Mouse (Mus musculus) spleen, adult 2 months (tissue): ENCODE measurements around the gene 1700025G04Rik. TPM values are rescaled to one million over a fixed set of nuclear protein-coding genes. Genes with fewer than 3 reads are reported as not detected.

Source experiments
- DNase-seq, 2 experiments: peaks; one replicate each; pipeline versions ENCODE4 v3.0.0 to v3.0.0-alpha.2; 2012 to 2021; ENCODE audit warnings: low spot score in 2 of 2, low read depth in 1 of 2
- H3K27ac ChIP-seq: fragments of 200-500 bp; 2 replicates; pipeline ENCODE4 v1.5.1; 2012; ENCODE audit warnings: low read length, inconsistent platforms; ENCODE audit not compliant: insufficient read depth
- H3K27me3 ChIP-seq: fragments of 200-500 bp; 2 replicates; pipeline ENCODE4 v1.6.1; 2012; ENCODE audit warnings: mild to moderate bottlenecking, moderate library complexity, low read length, inconsistent platforms; ENCODE audit not compliant: control insufficient read depth, insufficient read depth
- H3K36me3 ChIP-seq: fragments of 200-500 bp; 2 replicates; pipeline ENCODE4 v1.6.1; 2012; ENCODE audit warnings: mild to moderate bottlenecking, low read length, inconsistent platforms; ENCODE audit not compliant: control insufficient read depth, insufficient read depth
- H3K4me1 ChIP-seq: fragments of 200-500 bp; 2 replicates; pipeline ENCODE4 v1.6.1; 2011; ENCODE audit warnings: inconsistent platforms; ENCODE audit not compliant: control insufficient read depth, insufficient read depth, insufficient read length
- H3K4me3 ChIP-seq: fragments of 200-500 bp; 2 replicates; pipeline ENCODE4 v1.5.1; 2011; ENCODE audit warnings: mild to moderate bottlenecking, inconsistent platforms; ENCODE audit not compliant: insufficient read depth, insufficient read length; ENCODE audit errors: extremely low read depth
- CTCF ChIP-seq: fragments of 200-500 bp; IDR thresholded peaks from 2 replicates; pipeline ENCODE4 v1.5.1; 2011; ENCODE audit warnings: mild to moderate bottlenecking, inconsistent platforms; ENCODE audit not compliant: insufficient read depth, insufficient read length, insufficient replicate concordance; ENCODE audit errors: extremely low read depth
- POLR2A ChIP-seq: fragments of 200-500 bp; IDR thresholded peaks from 2 replicates; pipeline ENCODE4 v1.6.1; 2011; ENCODE audit warnings: low read depth, low read length, inconsistent platforms
- WGBS: fragments of 180-500 bp; shearing (Covaris S2); methylation state at CpG from one replicate; pipeline ENCODE4 v1.1.7; 2018; 5-methylcytosine and 5-hydroxymethylcytosine counted together
- polyA plus RNA-seq: library from polyadenylated mRNA; depleted of rRNA; stranded (reverse); fragments of >200 nt; gene quantifications from 2 replicates; pipeline ENCODE4 v1.2.3, GENCODE M21; 2012

1700025G04Rik gene
- polyA plus RNA-seq, 1 experiment = 0.99 TPM

DNA sequence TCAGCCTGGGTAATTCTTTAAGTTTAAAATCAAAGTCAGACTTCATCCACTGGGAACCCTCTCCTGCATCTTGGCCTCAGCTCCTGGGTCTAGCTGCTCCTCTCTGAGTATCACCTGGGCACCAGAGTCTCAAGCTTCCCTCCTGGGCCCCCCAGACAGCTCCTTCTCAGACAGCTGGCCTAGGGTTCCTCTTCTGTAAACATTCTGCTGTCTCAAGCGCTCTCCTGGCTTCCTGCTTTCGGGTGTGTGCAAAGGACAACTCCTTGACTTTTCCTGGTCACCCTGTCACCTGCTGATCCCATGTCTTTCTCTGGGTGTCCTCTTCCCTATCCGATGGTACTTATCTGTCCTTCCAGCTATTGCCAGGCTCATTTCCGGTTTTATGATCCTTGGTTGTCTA lies 99.3 kb downstream of the 1700025G04Rik start:
- DNase-seq = no peak
- TF ChIP-seq POLR2A (no peak), CTCF (no peak)
- H3K27me3 ChIP-seq = no peaks in the 10 kb centered on the region
- 76% methylated on average over 4 of the region's 4 CpGs for WGBS
- no peaks in the 10 kb centered on the region for H3K36me3 ChIP-seq
- no peaks in the 10 kb centered on the region for H3K4me1 ChIP-seq
- no peak overlapping the region for H3K27ac ChIP-seq
- H3K4me3 ChIP-seq = no peak overlapping the region

DNA sequence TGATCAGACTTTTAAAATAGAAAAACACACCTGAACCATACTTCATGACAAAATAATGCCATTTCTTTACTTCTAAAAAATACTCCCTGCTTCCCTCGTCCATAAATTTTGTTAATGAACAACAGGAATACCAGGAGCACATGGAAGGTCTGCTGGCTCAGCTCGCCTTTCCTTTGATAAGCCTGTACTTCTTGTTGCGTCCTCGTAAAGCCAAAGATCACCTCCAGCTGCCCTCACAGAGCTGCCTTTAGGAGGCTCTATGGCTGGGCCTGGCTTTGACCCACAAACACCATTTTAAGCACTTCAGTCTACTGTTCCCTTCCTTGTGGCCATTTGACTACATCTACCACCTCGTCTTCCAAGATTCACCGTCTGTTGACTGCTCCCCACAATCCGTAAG lies 101.2 kb downstream of the 1700025G04Rik start:
- no peak for DNase-seq
- H3K4me3 ChIP-seq = no peak overlapping the region
- TF ChIP-seq POLR2A = no peak
- no peak for TF ChIP-seq CTCF
- H3K4me1 ChIP-seq = no peaks in the 10 kb centered on the region
- no peaks in the 10 kb centered on the region for H3K36me3 ChIP-seq
- H3K27ac ChIP-seq = no peak overlapping the region
- 94% methylated on average over 7 of the region's 7 CpGs for WGBS
- H3K27me3 ChIP-seq = no peaks in the 10 kb centered on the region

DNA sequence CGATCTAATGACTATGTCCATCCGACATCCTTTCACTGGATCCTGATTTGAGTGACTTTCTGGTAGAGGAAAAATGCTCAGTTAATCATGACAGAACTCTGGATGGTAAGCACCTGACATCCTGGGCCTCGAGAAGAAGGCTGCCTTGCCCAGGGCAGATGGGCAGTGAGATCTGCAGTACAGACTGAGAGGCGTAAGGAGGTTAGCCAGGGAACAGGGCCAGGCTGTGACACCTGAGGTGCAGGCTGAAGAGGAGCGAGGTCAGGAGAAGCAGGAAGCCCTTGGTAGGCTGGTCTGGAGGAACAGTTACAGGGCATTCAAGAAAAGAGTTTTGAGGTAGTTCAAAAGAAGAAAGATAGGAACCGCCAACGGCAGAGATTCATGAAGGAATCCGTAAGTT lies 101.9 kb downstream of the 1700025G04Rik start:
- Histone ChIP-seq H3K27me3 (no peaks in the 10 kb centered on the region), H3K4me1 (no peaks in the 10 kb centered on the region), H3K36me3 (no peaks in the 10 kb centered on the region), H3K4me3 (no peak overlapping the region), H3K27ac (no peak overlapping the region)
- WGBS = 90% methylated on average over 8 of the region's 8 CpGs
- DNase-seq = no peak
- TF ChIP-seq CTCF (no peak), POLR2A (no peak)

DNA sequence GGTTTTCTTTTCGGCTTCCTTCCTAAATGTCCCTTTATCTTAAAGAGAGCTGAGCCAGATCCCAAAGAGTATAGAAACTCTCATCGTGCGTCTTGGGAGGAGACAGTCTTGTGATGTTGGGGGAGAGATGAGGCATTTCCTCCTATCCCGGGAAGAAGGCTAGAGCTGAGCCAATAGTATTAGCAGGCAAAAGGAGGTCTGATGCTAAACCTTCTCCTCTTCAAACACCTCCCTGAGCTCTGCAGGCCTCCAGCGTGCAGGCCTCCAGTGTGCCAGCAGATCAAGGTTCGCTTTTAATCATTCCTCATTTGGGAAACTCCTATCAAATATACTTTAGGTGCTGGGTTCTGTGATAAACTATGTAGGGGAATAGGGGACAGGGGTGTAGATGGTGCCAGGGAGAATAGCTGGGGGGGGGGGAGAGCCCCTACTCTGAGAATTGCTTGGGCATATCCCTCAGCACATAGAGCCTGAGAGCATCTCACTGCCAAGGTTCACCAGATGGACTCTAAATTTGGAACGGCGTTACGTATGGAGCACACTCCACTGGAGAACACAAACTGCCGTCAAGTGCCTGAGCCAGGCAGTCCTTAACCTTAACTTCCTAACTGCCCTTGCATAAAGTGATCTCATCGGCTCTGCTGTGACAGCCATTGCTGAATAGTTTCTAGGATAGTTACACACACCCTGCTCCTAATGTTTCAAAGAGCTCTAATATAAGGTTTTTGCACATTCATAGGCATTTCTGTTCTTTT lies 103.7 kb downstream of the 1700025G04Rik start:
- H3K4me3 ChIP-seq = no peak overlapping the region
- H3K27me3 ChIP-seq = no peaks in the 10 kb centered on the region
- H3K36me3 ChIP-seq = no peaks in the 10 kb centered on the region
- no peak for DNase-seq
- no peaks in the 10 kb centered on the region for H3K4me1 ChIP-seq
- WGBS = 87% methylated on average over 11 of the region's 11 CpGs
- TF ChIP-seq POLR2A (no peak), CTCF (no peak)
- H3K27ac ChIP-seq = no peak overlapping the region

DNA sequence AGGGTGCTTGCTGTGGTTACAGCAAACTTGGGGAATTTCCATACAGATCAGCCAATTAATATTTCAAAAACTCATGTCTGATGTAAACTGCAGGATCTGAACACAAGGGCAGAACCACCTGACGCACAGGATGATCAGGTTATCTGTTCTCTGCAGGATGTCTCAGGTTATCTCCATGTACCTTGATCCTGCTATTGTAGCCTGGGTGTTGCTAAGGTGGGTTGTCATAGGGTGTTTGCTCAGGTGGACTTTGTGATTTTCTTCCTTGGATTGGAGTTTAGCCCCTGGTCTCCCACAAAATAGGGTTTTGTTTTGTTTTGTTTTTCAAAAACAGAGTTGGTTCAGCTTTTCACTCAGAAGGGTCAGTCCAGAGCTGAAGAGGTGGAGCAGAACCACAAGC lies 104.9 kb downstream of the 1700025G04Rik start:
- no peaks in the 10 kb centered on the region for H3K27me3 ChIP-seq
- H3K4me3 ChIP-seq = no peak overlapping the region
- H3K4me1 ChIP-seq = peaks cover 2% of the 10 kb centered on the region; the same call in 1 of the 2 replicates
- DNase-seq = no peak
- no peak overlapping the region for H3K27ac ChIP-seq
- no peaks in the 10 kb centered on the region for H3K36me3 ChIP-seq
- 85% methylated on average over 1 of the region's 1 CpGs for WGBS
- no peak for TF ChIP-seq CTCF
- TF ChIP-seq POLR2A = no peak

DNA sequence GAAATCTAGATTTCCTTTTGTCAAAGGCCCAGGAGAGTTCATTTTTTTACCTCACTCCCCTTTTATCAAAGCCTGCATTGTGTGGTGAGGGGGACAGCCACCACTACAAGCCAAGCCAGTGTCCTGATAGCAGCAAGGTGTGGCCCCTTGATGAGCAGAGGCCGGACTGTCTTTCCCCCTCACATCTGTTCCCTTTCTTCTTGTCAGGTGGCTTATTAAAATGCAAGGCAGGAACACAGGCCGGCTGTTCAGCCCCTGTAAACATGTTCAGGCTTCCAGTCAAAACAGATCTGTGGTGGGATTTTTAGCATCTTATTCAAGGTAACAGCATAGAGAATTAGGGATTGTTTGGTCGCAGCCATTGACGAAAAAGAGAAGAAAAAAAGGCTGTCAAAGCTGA lies 105.9 kb downstream of the 1700025G04Rik start:
- Histone ChIP-seq H3K4me1 (peaks cover 2% of the 10 kb centered on the region; the same call in 1 of the 2 replicates), H3K27ac (no peak overlapping the region), H3K27me3 (no peaks in the 10 kb centered on the region), H3K36me3 (no peaks in the 10 kb centered on the region), H3K4me3 (no peak overlapping the region)
- DNase-seq = no peak
- WGBS = 77% methylated on average over 4 of the region's 4 CpGs
- TF ChIP-seq POLR2A (no peak), CTCF (no peak)

DNA sequence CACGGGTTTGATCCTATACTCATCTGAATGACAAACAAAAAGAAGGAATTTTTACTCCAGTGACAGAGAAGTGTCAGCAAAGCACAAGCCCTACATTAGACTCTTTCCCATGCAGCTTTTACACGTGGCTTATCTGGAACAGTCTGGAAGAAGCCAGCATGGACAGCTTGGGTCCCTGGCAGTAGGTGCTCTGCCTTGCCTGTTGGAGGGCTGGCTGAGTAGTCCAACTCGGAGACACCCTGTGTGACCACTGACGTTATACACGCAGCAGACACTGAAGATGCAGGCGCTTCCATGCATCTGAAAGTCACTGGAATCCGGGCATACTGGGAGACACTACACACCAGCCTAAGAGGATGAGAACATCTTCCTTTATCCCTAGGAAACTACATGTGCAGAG lies 109.4 kb downstream of the 1700025G04Rik start:
- DNase-seq = no peak
- Histone ChIP-seq H3K36me3 (no peaks in the 10 kb centered on the region), H3K4me1 (peaks cover 2% of the 10 kb centered on the region; the same call in 1 of the 2 replicates), H3K27ac (no peak overlapping the region), H3K27me3 (no peaks in the 10 kb centered on the region), H3K4me3 (no peak overlapping the region)
- WGBS = 54% methylated on average over 7 of the region's 7 CpGs
- TF ChIP-seq CTCF (no peak), POLR2A (no peak)
